Mouse (Mus musculus) megakaryocyte, adult 5-6 weeks (primary cell): ENCODE data around the gene Fbxo10. TPM values are rescaled to one million over a fixed set of nuclear protein-coding genes. Genes with fewer than 3 reads are reported as not detected.
"Not testable (repeated sequence)": the region's sequence is repeated elsewhere in the genome, so short reads cannot be mapped to it uniquely, and the experiment has no call there.

Experiments
- ATAC-seq: 2 replicates; pipeline ENCODE4 v1.8.0; 2016; ENCODE audit warnings: mild to moderate bottlenecking, inconsistent platforms; ENCODE audit not compliant: poor library complexity, severe bottlenecking
- total RNA-seq, 2 experiments: library from RNA; stranded (forward) in 1 of 2; stranded (reverse) in 1 of 2; fragments of 153-499, 151-499 nt in 1 of 2; fragments of 221-1000, 200-1000 nt in 1 of 2; gene quantifications; 2 replicates each; pipeline versions ENCODE4 v1.2.3 to v1.2.4; 2015 to 2017

Gene Fbxo10
- total RNA-seq, 2 experiments from 2014 or later: 3.4 to 4.5 TPM

DNA sequence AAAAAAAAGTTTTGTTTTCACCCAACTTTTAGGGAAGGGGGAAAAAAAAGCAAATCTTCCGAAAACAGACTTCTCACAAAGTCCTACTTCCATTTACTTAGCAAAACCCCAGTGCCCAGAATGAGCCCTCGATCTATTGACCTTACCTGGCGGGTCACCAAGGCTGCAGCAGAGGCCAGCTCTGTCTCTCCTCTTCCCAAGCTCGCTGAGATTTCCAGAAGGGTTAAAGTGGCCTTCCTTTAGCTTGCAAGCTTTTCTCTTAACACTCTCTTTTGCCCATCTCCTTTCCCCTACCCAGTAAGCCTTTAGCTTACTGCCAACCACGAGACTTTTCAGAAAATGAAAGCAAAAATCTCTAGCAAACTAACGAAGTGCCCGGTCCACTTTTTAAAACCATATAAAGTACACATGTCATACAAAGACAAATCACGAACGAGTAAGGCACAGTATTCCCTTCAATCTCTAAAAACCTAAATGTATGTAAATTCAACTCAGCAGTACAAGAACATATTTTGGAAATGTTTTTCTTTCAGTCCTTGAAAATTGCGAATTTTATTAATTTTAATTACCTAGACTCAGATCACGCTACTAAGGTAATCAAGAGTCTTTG lies 73.5 kb downstream of the Fbxo10 start:
- ATAC-seq: no peak

DNA sequence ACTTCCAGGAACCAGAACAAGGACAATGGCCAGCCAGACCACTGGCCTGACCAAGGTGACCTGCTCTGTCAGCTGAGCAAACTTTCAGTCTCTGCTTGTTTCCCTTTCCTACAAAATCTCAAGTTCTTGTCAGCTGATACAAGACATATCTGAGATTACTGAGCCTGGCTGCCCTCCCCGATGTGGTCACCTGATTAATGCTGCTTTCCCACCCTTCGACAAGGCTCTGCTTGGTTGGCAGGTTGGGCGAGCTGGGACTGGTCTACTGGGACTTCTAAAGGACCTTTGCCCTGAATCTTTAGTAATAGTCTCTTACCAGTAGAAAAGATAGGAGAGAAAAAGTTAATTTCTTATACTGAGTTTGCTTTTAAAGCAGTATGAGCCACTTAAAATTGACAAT lies 79.0 kb downstream of the Fbxo10 start:
- ATAC-seq: no peak

DNA sequence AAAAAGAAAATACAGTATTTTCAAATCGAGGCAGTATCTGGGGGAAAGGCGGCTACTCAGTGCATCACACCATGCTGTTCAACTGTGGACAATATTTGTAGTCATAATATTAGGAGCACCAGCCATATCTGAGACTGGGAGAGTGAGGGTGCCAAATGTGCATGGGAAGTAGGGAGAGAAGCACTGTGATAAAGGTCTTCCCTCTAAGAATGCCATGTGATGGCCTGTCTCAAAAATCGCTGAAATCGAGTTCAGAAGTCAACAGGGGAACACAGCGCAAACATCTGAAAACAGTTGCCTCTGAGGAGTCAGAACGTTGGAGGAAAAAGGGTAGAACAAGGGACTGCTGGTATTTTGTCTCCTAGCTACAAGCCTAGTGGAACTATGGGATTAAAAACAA lies 84.4 kb downstream of the Fbxo10 start:
- ATAC-seq: no peak

DNA sequence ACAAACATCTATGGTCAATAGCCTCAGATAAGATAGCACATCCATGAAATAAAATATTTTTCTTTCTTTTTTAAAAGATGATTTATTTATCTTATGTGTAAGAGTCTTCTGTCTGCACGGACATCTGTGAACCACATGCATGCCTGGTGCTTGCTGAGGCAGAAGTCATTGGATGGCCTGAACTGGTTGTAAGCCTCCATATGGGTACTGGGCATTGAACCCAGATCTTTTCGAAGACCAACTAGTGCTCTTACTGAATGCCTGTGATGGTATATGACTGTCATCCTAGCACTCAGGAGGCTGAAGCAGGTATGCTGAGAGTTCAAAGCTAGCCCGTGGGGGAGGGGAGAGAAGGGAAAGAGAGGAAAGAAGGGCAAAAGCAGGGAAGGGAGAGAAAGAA lies 86.3 kb downstream of the Fbxo10 start:
- no peak for ATAC-seq

DNA sequence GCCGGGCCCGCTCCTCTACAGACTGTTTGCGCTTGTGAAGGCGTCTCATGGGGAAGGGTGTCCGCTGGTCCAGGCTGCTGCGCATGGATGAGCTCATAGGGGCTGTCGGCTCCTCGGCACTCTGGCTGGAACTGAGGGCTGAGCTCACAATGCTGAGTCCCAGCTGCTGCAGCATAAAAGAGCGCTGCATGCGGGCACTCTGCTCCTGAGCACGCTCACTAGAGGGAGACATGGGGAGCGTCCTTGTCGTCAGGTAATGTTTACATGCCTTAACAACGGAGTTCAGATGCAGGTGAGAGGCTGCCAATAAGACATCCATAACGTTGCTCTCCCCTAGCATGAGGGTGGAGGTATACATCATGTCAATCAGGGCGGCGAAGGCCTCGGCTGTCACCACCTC lies 89.6 kb downstream of the Fbxo10 start:
- no peak for ATAC-seq

DNA sequence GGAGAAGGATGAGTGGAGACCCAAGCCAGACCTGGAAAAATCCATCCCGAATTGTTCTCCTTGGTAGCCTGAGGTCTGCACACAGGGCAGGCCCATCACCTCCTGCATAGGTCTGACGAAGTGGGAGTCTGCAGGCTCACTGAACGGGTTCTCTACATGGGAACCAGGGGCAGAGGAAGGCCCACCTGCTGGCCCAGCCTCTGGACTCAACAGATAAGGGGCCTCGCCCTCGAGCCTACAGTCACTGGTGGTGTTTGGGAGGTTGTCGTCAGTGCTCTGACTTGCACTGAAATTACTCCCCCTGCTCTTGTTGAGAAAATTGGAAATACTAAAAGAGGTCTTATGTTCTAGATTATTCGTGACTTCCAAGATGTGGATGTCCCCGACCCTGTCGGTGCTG lies 90.6 kb downstream of the Fbxo10 start:
- peak; percentile 38; the same call in 1 of the 2 replicates for ATAC-seq

DNA sequence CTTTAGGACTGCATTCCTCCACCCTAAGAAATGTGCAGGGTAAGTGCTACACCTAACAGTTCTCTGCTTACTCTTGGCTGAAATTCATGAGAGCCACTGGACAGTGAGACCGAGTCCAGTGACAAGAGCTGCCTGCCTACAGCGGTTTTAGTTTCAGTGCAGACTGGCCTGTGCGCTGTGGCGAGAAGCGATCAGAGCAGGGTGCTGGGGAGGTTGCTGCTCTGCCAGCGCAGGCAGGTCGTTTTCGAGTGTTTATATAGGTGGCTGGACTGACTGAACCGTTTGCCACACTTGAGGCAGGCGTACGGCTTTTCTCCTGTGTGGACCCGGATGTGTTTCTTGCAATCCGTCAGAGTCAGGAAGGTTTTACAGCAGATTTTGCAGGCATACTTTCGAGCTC lies 91.2 kb downstream of the Fbxo10 start:
- ATAC-seq: not testable (repeated sequence)

DNA sequence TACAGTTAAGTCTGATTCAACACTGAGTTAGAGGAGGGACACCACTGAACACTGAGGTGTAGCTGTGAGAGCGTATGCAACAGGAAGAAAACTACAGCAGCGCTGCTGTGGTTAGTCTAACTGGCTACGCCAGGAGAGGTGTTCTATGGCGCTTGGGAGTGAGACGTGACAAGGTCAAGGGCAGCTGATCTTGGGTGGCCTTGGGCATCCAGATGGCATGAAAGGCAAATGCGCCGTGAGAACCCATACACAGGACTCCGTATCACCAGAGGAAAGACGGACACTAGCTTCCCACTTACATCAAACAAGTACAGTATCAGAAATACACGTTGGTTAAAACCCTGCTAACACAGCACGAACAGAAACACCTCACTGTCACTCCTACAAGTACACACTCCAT lies 92.1 kb downstream of the Fbxo10 start:
- not testable (repeated sequence) for ATAC-seq

DNA sequence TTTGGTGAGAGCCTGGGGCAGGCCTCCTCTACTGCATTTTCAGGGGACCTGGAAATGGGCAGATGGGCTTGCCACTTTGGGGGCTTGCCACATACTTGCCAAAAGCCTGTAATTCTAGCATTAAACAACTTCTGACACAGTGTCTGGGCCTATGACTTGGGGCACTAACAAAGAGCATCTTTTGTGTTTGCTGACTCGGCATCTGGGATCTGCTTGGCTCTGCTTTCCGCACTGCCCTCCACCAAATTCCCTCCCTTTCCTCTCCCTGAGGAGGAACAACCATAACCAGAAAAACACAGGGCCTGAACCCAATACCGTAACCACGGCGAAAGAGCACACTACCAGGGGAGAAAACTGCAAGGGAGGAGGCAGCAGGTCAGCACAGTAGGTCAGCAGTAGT lies 93.8 kb downstream of the Fbxo10 start:
- ATAC-seq: no peak

Other genes with a start within 250 kb of the Fbxo10 start
- gene Grhpr, start 103.2 kb downstream of the Fbxo10 start, total RNA-seq (2015): 6.5 and 7.0 TPM in 2 replicates
- 2.7 and 2.8 TPM in 2 replicates for gene Grhpr, start 103.2 kb downstream of the Fbxo10 start, total RNA-seq (2017)
- 5.6 and 8.0 TPM in 2 replicates for gene Zbtb5, start 72.2 kb downstream of the Fbxo10 start, total RNA-seq (2015)
- 9.0 TPM in 2 replicates for gene Zbtb5, start 72.2 kb downstream of the Fbxo10 start, total RNA-seq (2017)
- gene Polr1e, start 66.0 kb downstream of the Fbxo10 start, total RNA-seq (2015): 25.3 and 25.9 TPM in 2 replicates
- 21.0 and 24.3 TPM in 2 replicates for gene Polr1e, start 66.0 kb downstream of the Fbxo10 start, total RNA-seq (2017)
- 97.0 and 98.6 TPM in 2 replicates for gene Tomm5, start 23.5 kb upstream of the Fbxo10 start, total RNA-seq (2015)
- gene Tomm5, start 23.5 kb upstream of the Fbxo10 start, total RNA-seq (2017): 94.3 and 112 TPM in 2 replicates
- not detected in 2 replicates for gene Frmpd1, start 100.3 kb upstream of the Fbxo10 start, total RNA-seq (2015)
- not detected in 2 replicates for gene Frmpd1, start 100.3 kb upstream of the Fbxo10 start, total RNA-seq (2017)
- 5.8 and 11.3 TPM in 2 replicates for gene Trmt10b, start 212.5 kb upstream of the Fbxo10 start, total RNA-seq (2015)
- gene Trmt10b, start 212.5 kb upstream of the Fbxo10 start, total RNA-seq (2017): 15.9 and 16.2 TPM in 2 replicates